Mouse (Mus musculus): ENCODE measurements around the gene Tubb2a.

Tubb2a gene

DNA sequence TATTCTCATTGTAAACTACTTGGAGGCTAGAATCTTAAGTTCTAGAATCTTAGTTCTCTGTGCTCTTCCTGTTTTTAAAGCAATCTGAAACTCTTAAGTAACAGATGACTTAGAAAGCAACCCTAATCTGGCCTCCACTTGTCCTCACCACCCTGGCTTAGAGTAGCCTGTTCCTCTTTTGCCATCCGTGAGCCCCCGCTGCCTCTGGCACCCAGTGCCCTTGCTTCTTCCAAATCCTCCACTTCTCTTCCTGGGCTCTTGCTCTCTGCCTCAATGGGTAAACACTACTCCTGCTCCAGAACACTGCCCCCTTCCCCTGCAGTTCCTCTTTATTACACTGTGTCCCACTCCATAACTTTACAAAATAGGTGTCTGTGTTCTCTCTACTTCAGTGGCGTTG lies 26.1 kb downstream of the Tubb2a start:
- no peak for DNase-seq (ENCODE audit: low spot score in 2 of 2)

DNA sequence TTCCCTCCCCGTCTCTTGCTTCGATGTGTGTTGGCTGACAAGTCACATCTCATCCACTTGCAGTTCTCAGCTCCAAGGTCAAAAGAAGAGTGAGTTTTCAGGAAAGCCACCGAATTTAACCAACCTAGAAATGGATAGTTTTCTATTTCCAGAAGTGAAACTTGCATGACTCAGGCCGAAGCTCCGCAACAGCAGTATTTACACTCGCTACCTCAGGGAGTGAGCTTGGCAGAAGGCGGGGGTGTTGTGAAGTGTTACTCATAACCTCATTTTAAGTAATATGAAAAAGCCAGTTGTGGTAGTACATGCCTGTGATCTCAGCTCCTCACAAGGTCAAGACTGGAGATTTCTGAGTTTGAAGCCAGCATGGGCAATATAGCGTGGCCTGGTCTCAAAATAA lies 27.3 kb downstream of the Tubb2a start:
- no peak for DNase-seq (ENCODE audit: low spot score in 2 of 2)

DNA sequence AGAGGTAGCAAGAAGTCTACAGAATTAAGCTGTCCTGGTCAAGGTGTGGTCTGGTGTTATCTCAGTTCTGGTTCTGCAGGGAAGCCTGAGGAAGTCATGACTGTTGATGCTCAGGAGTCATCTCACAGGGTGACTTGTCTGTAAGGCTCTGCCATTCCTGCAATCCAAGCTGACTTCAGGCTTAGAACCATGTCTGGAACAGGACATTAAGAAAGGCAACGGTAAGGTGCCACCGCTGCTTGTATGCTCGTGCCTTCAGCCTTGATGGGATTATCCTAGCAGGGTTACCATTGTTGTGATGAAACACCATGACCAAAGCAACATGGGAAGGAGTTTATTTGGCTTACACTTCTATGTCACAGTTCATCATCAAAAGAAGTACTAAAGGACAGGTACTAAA lies 30.3 kb downstream of the Tubb2a start:
- DNase-seq (ENCODE audit: low spot score in 2 of 2): no peak

DNA sequence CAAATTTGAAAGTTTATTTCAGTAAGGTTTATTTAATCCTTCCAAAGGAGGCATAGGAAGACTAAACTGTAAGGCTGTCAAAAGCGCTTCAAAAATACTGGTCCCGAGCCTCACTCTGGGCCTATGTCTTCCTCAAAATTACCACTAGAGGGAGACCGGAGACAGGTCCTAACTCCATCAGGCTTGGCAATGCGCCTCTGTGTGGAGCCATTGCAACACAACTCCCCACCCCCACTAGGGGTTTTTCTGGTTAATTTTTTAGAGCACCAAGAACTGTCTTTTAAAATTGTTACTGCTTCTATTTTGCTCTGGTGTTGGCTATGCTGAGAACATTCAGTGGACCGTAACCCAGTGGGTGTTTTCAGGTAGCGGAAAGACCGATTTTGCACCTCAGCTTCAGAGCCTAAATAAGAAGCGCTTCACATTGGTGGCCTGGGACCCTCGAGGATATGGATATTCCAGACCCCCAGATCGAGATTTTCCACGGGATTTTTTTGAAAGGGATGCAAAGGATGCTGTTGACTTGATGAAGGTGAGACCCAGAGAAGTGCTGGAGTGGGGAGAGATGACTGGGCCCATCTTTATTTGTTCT lies 31.3 kb downstream of the Tubb2a start:
- DNase-seq (ENCODE audit: low spot score in 2 of 2): peak; percentile 45 to 46

DNA sequence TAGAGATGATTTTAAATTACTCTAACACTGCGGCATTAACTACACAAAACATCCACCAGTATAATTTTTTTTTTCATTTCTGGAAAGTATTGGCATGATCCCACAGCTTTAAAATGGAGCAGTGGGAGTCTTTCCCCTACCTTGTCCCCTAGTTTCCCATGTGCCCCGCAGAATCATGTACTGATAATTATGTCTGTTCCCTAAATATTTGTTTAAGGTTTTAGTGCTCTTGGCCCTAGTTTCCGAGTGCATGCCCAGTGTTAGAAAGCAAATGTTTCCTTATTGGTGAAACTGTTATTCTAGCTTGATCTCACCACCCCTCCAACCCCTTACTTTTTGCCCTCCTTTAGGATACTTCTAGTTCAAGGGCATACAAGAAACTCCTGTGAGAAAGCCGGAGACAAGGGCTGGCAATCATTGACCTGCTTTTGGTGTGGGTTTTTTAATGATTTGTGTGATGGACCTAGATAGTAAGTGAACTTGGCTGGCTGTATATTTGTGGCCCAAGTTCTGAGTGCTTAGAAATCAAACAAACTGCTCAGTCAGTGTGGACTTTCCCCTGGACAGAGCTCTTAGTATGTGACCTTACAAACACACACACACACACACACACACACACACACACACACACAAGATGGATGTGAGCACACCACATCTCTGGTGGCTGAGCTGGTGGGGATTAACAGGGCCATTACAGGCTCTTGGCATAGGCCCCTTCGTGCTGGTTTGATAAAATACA lies 32.1 kb downstream of the Tubb2a start:
- no peak for DNase-seq (ENCODE audit: low spot score in 2 of 2)

DNA sequence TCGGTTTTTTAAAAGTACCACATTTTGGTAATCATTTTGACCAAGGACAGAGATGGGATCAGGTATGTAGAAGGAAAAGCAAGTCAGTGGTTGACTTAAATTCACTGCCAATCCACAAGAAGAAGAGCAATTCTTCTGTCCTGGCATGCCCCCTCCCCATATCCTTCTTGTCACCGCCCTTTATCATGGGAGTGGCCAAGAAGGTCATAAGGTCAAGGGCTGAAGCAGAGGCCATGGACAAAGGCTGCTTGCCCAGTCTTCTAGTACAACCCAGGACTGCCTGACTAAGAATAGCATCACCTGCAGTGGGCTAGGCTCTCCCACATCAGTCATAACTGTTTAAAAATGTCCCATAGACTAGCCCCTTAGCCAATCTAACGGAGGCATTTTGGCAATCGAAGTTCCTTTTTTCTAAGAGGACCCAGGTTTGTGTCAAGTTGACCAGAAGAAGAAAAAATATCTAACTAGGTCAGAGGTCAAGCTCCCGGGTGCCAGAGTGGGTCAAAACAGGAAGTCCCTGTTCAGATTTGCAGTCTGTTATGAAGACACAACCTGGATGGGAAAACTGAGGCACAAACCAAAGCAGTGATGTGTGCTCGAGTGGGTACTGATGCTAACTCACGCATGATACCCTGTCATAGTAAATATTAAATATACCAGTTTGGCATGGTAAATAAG lies 34.0 kb downstream of the Tubb2a start:
- no peak for DNase-seq (ENCODE audit: low spot score in 2 of 2)

DNA sequence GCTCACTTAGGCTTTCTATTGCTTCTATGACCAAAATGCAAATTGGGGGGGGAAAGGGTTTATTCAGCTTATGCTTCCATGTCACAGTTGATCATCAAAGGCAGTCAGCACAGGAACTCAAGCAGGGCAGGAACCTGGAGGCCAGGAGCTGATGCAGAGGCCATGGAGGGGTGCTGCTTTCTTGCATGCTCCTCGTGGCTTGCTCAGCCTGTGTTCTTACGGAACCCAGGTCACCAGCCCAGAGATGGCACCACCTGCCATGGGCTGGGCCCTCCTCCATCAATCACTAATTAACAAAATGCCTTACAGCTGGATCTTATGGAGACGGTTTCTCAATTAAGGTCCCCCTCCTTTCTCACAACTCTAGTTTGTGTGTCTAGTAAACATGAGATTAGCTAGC lies 37.7 kb downstream of the Tubb2a start:
- no peak for DNase-seq (ENCODE audit: low spot score in 2 of 2)

DNA sequence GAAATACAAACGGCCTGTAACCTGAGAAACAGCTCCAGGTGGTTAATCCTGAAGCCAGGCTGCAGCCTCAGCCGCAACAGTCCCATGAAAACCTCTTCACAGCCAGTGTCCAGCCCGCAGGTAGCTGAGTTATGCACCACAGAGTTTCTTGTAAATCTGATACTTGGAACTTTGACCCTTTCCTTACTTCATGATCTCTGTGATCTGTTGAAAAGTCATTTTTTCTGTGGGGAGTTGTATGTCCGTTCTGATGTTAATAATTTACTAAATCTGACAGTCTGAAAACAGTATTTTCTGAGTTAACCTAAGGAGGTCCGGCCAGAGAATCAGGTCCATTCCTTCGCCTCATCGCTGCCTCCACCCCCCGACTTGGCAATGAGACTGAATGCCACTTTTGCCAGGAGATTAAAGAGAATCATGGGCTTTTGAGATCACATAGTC lies 38.9 kb downstream of the Tubb2a start:
- DNase-seq (ENCODE audit: low spot score in 2 of 2): no peak

DNA sequence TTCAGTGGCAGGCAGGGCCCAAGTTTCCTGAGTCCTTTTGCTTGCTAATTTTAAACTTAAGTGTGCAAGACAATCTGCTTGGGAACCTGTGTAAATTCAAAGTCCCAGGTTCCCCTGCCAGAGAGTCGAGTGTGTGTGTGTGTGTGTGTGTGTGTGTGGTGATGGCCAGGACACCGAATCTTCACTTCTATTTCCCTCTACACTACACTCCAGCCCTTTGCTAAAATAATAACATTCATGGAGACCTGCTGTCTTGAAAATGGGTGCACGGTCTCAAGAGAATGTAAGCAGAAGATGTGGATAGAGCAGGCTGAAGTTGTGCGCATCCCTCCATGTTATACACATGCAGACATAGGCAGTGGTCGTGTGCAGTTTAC lies 39.8 kb downstream of the Tubb2a start:
- no peak for DNase-seq (ENCODE audit: low spot score in 2 of 2)

DNA sequence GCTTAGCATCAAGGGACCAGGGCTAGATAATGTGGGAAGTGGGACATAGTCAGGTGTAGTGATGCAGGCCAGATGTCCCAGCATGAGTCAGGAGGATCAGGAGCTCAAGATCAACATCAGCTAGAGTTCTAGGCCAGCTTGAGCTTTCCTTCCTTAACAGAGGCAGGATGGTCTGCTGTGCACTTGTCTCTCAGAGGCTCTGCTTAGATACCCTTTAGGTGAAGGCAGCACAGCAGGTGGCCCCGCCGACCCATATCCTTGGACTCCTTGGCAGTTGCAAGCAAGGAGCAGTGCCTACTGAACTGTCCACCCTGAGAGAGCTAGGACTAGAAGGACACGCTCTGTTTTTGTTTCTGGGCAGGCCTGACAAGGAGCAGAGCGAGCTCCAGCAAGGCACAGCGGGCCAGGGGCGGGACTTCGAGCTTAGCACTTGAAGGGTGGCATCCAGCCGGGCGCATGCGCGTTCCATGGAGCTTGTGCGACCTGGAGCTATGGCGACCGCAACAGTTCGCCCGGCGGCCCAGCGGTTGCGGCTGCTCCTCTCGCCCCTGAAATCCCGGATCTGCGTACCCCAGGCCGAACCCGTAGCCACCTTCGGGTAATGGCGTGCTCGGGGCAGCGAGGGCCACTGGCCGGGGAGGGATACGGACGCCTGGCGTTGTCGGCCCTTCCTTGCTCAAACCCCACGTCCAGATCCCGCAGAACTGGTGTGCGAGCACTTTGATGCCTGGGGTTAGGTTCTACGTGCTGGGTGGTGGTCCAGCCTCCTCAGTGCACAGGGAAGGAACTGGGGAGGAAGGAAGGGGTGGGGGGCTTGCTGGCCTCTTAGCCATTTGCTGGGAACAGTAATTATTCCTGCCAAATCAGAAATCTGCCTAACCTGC lies 40.4 kb downstream of the Tubb2a start, which contains the start of gene Bphl:
TSS of gene Bphl (plus strand) at position 426 of the 884 bp plus-strand sequence.
- DNase-seq (ENCODE audit: low spot score in 2 of 2): peak; percentile 85 to 90

DNA sequence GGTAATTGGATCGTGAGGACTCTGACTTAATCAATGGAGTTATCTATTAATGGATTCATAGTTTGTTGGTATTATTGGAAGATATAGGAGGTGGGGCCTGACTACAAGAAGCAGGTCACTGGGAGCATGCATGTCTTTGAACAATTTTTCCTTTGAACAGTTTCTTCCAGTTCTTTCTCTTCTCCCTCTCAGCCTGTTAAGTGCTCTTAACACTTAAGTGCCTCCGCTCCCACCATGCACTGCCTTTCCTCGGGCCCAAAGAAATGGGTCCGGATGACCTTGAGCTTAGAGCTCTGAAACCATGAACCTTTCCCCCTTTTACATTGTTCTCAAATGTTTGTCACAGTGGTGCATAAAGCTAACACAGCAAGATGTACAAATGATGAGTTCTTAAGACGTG lies 41.1 kb downstream of the Tubb2a start:
- no peak for DNase-seq (ENCODE audit: low spot score in 2 of 2)

DNA sequence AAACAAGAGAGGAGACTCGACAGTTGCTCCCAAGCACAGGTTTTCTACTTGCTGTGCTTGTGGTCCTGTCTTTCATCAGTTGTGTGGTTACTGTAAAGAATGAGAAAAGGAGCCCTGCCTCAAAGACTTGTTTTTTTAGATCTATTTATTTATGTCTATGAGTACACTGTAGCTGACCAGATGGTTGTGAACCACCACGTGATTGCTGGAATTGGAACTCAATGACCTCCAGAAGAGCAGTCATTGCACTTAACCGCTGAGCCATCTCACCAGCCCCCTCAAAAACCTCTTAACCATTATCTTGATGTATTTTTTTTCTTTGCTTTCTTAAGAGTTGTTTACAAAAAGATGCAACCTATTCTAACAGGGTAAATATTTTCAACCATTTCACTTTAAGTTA lies 42.4 kb downstream of the Tubb2a start:
- DNase-seq (ENCODE audit: low spot score in 2 of 2): no peak

DNA sequence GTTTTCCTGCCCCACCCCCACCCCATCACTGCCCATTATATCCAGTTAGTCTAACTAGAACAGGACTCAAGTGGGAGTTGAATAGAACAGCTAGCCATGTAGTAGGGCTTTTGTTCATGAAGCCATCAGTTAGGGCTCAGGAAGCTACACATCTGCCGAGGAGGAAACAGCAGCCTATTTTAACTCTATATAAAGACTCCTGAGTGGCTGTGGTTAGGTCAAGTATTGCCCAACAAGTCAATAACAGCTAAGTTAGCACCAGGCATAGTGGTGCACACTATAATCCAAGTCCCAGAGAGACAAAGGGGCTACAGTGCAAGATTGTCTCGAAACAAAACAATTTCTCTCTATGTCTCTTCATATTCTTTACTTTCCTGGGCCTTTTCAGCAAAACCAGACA lies 45.8 kb downstream of the Tubb2a start:
- DNase-seq (ENCODE audit: low spot score in 2 of 2): no peak

Measured in frontal cortex, postnatal 25 days (tissue).